Mouse (Mus musculus) liver, postnatal 0 days (tissue): ENCODE data around the gene Pcyt1a.

Experiments used
- CTCF ChIP-seq: sonication (generic); IDR thresholded peaks from 2 replicates; pipeline ENCODE4 v1.5.1; 2016; ENCODE audit warnings: antibody characterized with exemption, low read depth
- EP300 ChIP-seq: IDR thresholded peaks from 2 replicates; pipeline ENCODE4 v1.6.1; 2016; ENCODE audit warnings: antibody characterized with exemption, low read depth, mild to moderate bottlenecking

GRCm38 (mm10) chr16:32431926-32432325, 1.2 kb downstream of the Pcyt1a start:
- TF ChIP-seq CTCF = no peak
- TF ChIP-seq EP300 = no peak
